Mouse (Mus musculus) testis, adult 2 months (tissue): Measurements from ENCODE around the gene Myh14.

Experiments used
- CTCF ChIP-seq: fragments of 200-500 bp; IDR thresholded peaks from 2 replicates; pipeline ENCODE4 v1.5.1; 2012; ENCODE audit warnings: low read depth, mild to moderate bottlenecking, inconsistent platforms, low read length, moderate library complexity; ENCODE audit not compliant: control insufficient read depth, insufficient read depth, insufficient replicate concordance
- POLR2A ChIP-seq: fragments of 200-500 bp; IDR thresholded peaks from 2 replicates; pipeline ENCODE4 v1.6.1; 2012; ENCODE audit warnings: low read depth, mild to moderate bottlenecking, inconsistent platforms, low read length, moderate library complexity; ENCODE audit not compliant: control insufficient read depth

DNA sequence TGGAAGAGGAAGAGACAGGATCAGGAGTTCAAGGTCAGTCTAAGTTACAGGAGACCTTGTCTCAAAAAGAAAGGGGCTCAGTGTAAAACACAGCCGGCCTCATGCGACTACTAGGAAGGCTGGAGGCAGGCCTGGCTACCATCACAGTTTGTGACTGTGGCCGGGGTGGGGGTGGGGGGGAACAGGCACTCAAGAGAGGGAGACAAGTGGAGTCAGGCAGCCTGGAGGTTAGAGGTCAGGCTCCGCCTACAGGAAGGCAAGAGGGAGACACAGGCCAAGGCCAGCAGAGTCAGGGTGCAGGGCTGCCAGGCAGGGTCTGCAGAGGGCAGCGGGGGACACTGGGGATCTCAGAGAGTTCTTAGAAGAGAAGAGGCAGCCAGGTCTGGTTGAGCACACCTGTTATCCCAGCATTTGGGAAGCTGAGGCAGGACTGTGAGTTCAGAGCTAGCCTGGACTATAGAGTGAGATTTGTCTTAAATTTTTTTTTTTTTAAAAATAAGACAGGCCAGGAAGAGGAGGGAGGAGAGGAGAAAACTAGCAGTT is 73.6 kb downstream of the Myh14 start:
- TF ChIP-seq POLR2A (no peak), CTCF (no peak)
